Mouse (Mus musculus): ENCODE data around the gene Cox6b2. TPM values are rescaled to one million over a fixed set of nuclear protein-coding genes. Genes with fewer than 3 reads are reported as not detected.

The Cox6b2 gene
- polyA plus RNA-seq, 1 experiment from 2014 or later = 27.0 TPM

GRCm38 (mm10) chr7:4747156-4747899 is 5.6 kb downstream of the Cox6b2 start:
- Histone ChIP-seq H3K27ac (ENCODE audit: low read depth, low read length) (0 out of 2 replicates have a peak overlapping the region, but pooled peaks have one; percentile 20), H3K9ac (ENCODE audit: low read length) (no peak overlapping the region), H3K9me3 (ENCODE audit: control insufficient read depth, low read length) (no peaks in the 10 kb centered on the region), H3K27me3 (ENCODE audit: control insufficient read depth, insufficient read depth, low read length) (no peaks in the 10 kb centered on the region), H3K36me3 (ENCODE audit: control insufficient read depth, insufficient read depth, low read length) (peaks cover 5% of the 10 kb centered on the region), H3K4me3 (ENCODE audit: low read depth, low read length) (no peak overlapping the region), H3K4me1 (ENCODE audit: control insufficient read depth, insufficient read depth, low read length) (peaks cover 10% of the 10 kb centered on the region), H3K4me2 (ENCODE audit: low read depth) (no peak overlapping the region)
- DNase-seq (ENCODE audit: low spot score) (no peak), ATAC-seq (ENCODE audit: insufficient read depth, low FRiP score, low TSS enrichment) (no peak)
- 68% methylated on average over 9 of the region's 9 CpGs for WGBS

DNA sequence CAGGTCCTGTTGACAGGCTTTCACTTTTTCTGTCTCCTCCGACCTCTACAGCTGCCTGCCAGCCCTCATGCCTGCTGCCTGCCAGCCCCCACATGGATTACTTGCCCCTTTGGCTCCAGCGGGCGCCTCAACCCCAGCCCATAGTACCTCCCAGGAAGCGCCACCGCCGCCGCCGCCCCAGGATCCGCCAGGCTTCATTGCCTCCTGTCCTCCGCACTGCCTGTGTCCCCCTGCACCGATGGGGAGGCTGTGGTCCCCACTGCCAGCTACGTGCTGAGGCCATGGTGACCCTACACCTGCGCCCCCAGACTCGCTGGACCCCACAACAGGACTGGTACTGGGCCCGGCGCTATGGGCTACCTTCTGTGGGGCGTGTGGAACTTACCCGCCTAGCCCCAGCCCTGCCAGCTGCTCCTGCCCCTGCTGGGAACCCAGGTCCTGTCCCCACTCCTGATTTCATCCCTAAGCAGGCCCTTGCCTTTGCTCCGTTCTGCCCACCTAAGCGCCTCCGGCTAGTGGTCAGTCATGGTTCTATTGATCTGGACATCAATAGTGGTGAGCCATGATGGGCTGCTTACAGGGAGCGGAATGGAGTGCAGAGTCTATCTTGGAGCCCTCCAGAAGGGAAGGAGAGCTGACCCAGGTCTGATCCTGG is 6.4 kb downstream of the Cox6b2 start:
- WGBS = 90% methylated on average over 22 of the region's 22 CpGs
- H3K9ac ChIP-seq (ENCODE audit: low read length) = no peak overlapping the region

GRCm38 (mm10) chr7:4744886-4745285 is 8.0 kb downstream of the Cox6b2 start:
- Histone ChIP-seq H3K27ac (ENCODE audit: low read depth, low read length) (no peak overlapping the region), H3K27me3 (ENCODE audit: control insufficient read depth, insufficient read depth, low read length) (no peaks in the 10 kb centered on the region), H3K4me3 (ENCODE audit: low read depth, low read length) (no peak overlapping the region), H3K4me1 (ENCODE audit: control insufficient read depth, insufficient read depth, low read length) (peaks cover 17% of the 10 kb centered on the region), H3K36me3 (ENCODE audit: control insufficient read depth, insufficient read depth, low read length) (peaks cover 7% of the 10 kb centered on the region), H3K4me2 (ENCODE audit: low read depth) (no peak overlapping the region), H3K9me3 (ENCODE audit: control insufficient read depth, low read length) (no peaks in the 10 kb centered on the region), H3K9ac (ENCODE audit: low read length) (no peak overlapping the region)
- 91% methylated on average over 6 of the region's 6 CpGs for WGBS
- ATAC-seq (ENCODE audit: insufficient read depth, low FRiP score, low TSS enrichment) (no peak), DNase-seq (ENCODE audit: low spot score) (no peak)

More for the DNA sequence above, 6.4 kb downstream of the Cox6b2 start:
- Histone ChIP-seq H3K27ac (ENCODE audit: low read depth, low read length) (no peak overlapping the region), H3K4me1 (ENCODE audit: control insufficient read depth, insufficient read depth, low read length) (peaks cover 11% of the 10 kb centered on the region), H3K9me3 (ENCODE audit: control insufficient read depth, low read length) (no peaks in the 10 kb centered on the region), H3K27me3 (ENCODE audit: control insufficient read depth, insufficient read depth, low read length) (no peaks in the 10 kb centered on the region), H3K4me2 (ENCODE audit: low read depth) (no peak overlapping the region), H3K36me3 (ENCODE audit: control insufficient read depth, insufficient read depth, low read length) (peaks cover 7% of the 10 kb centered on the region), H3K4me3 (ENCODE audit: low read depth, low read length) (no peak overlapping the region)
- no peak for DNase-seq (ENCODE audit: low spot score)
- no peak for ATAC-seq (ENCODE audit: insufficient read depth, low FRiP score, low TSS enrichment)

DNA sequence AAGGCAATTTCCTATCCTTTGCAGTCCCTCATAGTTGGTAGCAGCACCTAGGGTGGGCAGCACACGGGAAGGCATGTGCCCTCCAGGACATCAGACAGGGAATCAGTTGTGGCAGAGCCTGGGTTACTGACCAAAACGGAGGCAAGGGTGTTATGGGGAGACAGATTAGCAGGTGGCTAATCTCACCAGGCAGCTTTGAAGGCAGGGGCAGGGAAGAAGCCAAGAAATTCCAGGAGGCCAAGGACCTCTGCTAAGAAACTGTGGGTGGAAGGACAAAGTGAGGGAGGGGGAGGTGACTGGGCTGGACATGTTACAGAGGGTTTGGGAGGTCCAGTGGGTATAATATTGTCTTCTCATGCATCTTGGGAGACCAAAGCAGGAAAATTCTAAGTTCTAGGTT is 9.5 kb downstream of the Cox6b2 start:
- Histone ChIP-seq H3K27ac (ENCODE audit: low read depth, low read length) (no peak overlapping the region), H3K36me3 (ENCODE audit: control insufficient read depth, insufficient read depth, low read length) (peaks cover 7% of the 10 kb centered on the region), H3K4me3 (ENCODE audit: low read depth, low read length) (no peak overlapping the region), H3K9me3 (ENCODE audit: control insufficient read depth, low read length) (no peaks in the 10 kb centered on the region), H3K9ac (ENCODE audit: low read length) (no peak overlapping the region), H3K4me1 (ENCODE audit: control insufficient read depth, insufficient read depth, low read length) (peaks cover 17% of the 10 kb centered on the region), H3K27me3 (ENCODE audit: control insufficient read depth, insufficient read depth, low read length) (no peaks in the 10 kb centered on the region), H3K4me2 (ENCODE audit: low read depth) (no peak overlapping the region)
- 83% methylated on average over 2 of the region's 2 CpGs for WGBS
- ATAC-seq (ENCODE audit: insufficient read depth, low FRiP score, low TSS enrichment) = no peak
- no peak for DNase-seq (ENCODE audit: low spot score)

- H3K4me1 ChIP-seq (ENCODE audit: control insufficient read depth, insufficient read depth, low read length) = peaks cover 17% of the 10 kb centered on the region
- no peak overlapping the region; the same call in 1 of the 2 replicates for H3K4me2 ChIP-seq (ENCODE audit: low read depth)
- no peak overlapping the region for H3K27ac ChIP-seq (ENCODE audit: low read depth, low read length)
- H3K9ac ChIP-seq (ENCODE audit: low read length) = no peak overlapping the region; the same call in 1 of the 2 replicates
- peaks cover 7% of the 10 kb centered on the region for H3K36me3 ChIP-seq (ENCODE audit: control insufficient read depth, insufficient read depth, low read length)
- no peaks in the 10 kb centered on the region for H3K27me3 ChIP-seq (ENCODE audit: control insufficient read depth, insufficient read depth, low read length)
- H3K4me3 ChIP-seq (ENCODE audit: low read depth, low read length) = no peak overlapping the region
- DNase-seq (ENCODE audit: low spot score) = no peak
- no peak for ATAC-seq (ENCODE audit: insufficient read depth, low FRiP score, low TSS enrichment)
- 87% methylated on average over 6 of the region's 6 CpGs for WGBS
- H3K9me3 ChIP-seq (ENCODE audit: control insufficient read depth, low read length) = no peaks in the 10 kb centered on the region
Observed at GRCm38 (mm10) chr7:4742482-4742819, 10.4 kb downstream of the Cox6b2 start.

DNA sequence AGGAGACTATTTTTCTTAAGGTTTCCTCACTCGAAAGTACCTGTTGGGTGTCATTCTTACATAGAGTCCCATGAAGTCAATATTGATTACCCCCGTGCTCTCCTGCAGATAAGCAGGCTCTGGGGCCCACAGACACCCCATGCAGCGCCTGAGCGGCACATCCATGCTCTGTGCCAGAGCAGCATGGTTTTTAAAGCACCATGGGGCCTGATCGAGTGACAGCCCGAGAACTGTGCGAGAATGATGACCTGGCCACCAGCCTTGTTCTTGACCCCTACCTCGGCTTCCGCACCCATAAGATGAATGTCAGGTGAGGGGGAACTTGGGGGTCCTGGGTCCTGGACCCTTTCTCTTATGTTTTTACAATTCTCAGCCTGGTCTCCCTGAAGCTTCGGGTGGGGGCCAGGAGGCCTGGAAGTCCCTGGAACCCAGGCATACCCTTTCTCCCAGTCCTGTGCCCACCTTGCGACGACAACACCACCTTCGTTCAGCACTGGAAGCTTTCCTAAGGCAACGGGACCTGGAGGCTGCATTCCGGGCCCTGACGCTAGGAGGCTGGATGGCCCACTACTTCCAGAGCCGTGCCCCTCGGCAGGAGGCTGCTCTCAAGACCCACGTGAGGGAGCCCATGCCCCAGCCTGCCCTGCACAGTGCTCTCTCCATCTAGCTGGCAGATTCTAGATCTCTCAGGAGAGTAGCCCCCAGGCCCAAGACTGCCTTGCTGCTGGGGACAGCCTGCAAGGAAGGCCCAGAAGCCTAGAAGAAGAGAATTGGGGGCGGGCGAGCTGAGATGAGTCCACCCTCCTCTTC is 11.0 kb downstream of the Cox6b2 start:
- no peaks in the 10 kb centered on the region for H3K27me3 ChIP-seq (ENCODE audit: control insufficient read depth, insufficient read depth, low read length)
- ATAC-seq (ENCODE audit: insufficient read depth, low FRiP score, low TSS enrichment) (no peak), DNase-seq (ENCODE audit: low spot score) (no peak)
- peaks cover 7% of the 10 kb centered on the region for H3K36me3 ChIP-seq (ENCODE audit: control insufficient read depth, insufficient read depth, low read length)
- no peaks in the 10 kb centered on the region for H3K9me3 ChIP-seq (ENCODE audit: control insufficient read depth, low read length)
- peak overlapping the region; percentile 85 for H3K9ac ChIP-seq (ENCODE audit: low read length)
- peak overlapping the region; percentile 74 for H3K4me3 ChIP-seq (ENCODE audit: low read depth, low read length)
- no peak overlapping the region for H3K27ac ChIP-seq (ENCODE audit: low read depth, low read length)
- H3K4me2 ChIP-seq (ENCODE audit: low read depth) = peak overlapping the region; percentile 88
- peaks cover 17% of the 10 kb centered on the region for H3K4me1 ChIP-seq (ENCODE audit: control insufficient read depth, insufficient read depth, low read length)
- 85% methylated on average over 21 of the region's 21 CpGs for WGBS

DNA sequence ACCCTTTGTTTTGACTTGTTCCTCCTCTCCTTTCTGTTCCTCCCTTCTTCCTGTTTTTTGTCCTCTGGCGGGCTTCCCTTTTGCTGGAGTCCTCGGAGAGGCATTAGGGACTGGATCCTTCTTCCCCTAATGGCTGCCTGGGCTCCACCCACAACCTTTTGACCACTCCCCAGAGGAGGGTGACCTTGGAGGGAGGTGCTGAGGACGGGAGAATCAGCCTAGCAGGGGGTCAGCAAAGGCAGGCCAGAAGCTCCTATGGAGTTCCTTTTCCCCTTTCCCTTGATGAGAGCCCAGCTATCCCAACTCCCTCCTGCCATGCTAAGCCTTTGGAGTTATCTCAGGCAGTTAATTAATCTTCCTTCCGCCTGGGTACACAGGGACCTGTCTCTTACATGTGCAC is 11.7 kb downstream of the Cox6b2 start:
- WGBS = 7% methylated on average over 4 of the region's 4 CpGs
- Histone ChIP-seq H3K27ac (ENCODE audit: low read depth, low read length) (peak overlapping the region; percentile 56; the same call in 1 of the 2 replicates), H3K9ac (ENCODE audit: low read length) (peak overlapping the region; percentile 85), H3K9me3 (ENCODE audit: control insufficient read depth, low read length) (no peaks in the 10 kb centered on the region), H3K27me3 (ENCODE audit: control insufficient read depth, insufficient read depth, low read length) (no peaks in the 10 kb centered on the region), H3K4me3 (ENCODE audit: low read depth, low read length) (peak overlapping the region; percentile 74), H3K36me3 (ENCODE audit: control insufficient read depth, insufficient read depth, low read length) (peaks cover 7% of the 10 kb centered on the region; the same call in 1 of the 2 replicates), H3K4me1 (ENCODE audit: control insufficient read depth, insufficient read depth, low read length) (peaks cover 17% of the 10 kb centered on the region), H3K4me2 (ENCODE audit: low read depth) (peak overlapping the region; percentile 88)
- ATAC-seq (ENCODE audit: insufficient read depth, low FRiP score, low TSS enrichment) (no peak), DNase-seq (ENCODE audit: low spot score) (no peak)

- no peaks in the 10 kb centered on the region for H3K27me3 ChIP-seq (ENCODE audit: control insufficient read depth, insufficient read depth, low read length)
- ATAC-seq (ENCODE audit: insufficient read depth, low FRiP score, low TSS enrichment) = peak; percentile 29; the same call in 1 of the 2 replicates
- H3K4me2 ChIP-seq (ENCODE audit: low read depth) = peak overlapping the region; percentile 88
- H3K9ac ChIP-seq (ENCODE audit: low read length) = peak overlapping the region; percentile 85
- DNase-seq (ENCODE audit: low spot score) = peak; percentile 34
- peak overlapping the region; percentile 74 for H3K4me3 ChIP-seq (ENCODE audit: low read depth, low read length)
- WGBS = 2% methylated on average over 7 of the region's 14 CpGs
- peaks cover 5% of the 10 kb centered on the region; the same call in 1 of the 2 replicates for H3K36me3 ChIP-seq (ENCODE audit: control insufficient read depth, insufficient read depth, low read length)
- H3K4me1 ChIP-seq (ENCODE audit: control insufficient read depth, insufficient read depth, low read length) = peaks cover 17% of the 10 kb centered on the region
- no peaks in the 10 kb centered on the region for H3K9me3 ChIP-seq (ENCODE audit: control insufficient read depth, low read length)
- peak overlapping the region; percentile 85 for H3K27ac ChIP-seq (ENCODE audit: low read depth, low read length)
Observed at GRCm38 (mm10) chr7:4740309-4740727, 12.6 kb downstream of the Cox6b2 start.
